In genomic region chr9:32968446-32968845, GRCm38 (mm10) we compare ENCODE assay signal across 21 mouse cellular contexts.
DNase-seq lines count a peak whose midpoint lies in the region; ATAC-seq and TF ChIP-seq lines count a peak whose summit lies in the region.
"Had no signal": no experiment of that assay in that cellular context is flagged by ENCODE, and none has a peak within 500 bp of the region (broad histone marks: within the 10 kb centered on the region; RNA-seq: fewer than 3 reads in every experiment).

No protein-coding gene starts in this region.

- no peaks in the 10 kb centered on the region for H3K36me3 ChIP-seq in heart, postnatal 0 days (replicated peaks; ENCODE audit: control insufficient read depth, insufficient read depth, low read length)
- H3K36me3 ChIP-seq in heart, adult 2 months (ENCODE audit: control insufficient read depth, insufficient read depth, low read length), result no peaks in the 10 kb centered on the region
- H3K36me3 ChIP-seq in kidney, embryonic 14.5 days (ENCODE audit: control insufficient read depth, insufficient read depth, low read length), result no peaks in the 10 kb centered on the region
- H3K36me3 ChIP-seq in stomach, embryonic 15.5 days, result no peaks in the 10 kb centered on the region
- H3K36me3 ChIP-seq: embryonic facial prominence, embryonic 15.5 days; hindbrain, embryonic 13.5 days; limb, embryonic 15.5 days; neural tube, embryonic 15.5 days had no signal

- no peak overlapping the region for H3K4me3 ChIP-seq in heart, postnatal 0 days (ENCODE audit: low read depth, low read length)
- H3K4me3 ChIP-seq in heart, adult 2 months, result no peak overlapping the region
- no peak overlapping the region for H3K4me3 ChIP-seq in kidney, embryonic 14.5 days (ENCODE audit: low read length)
- no peak overlapping the region for H3K4me3 ChIP-seq in stomach, embryonic 15.5 days (replicated peaks)
- H3K4me3 ChIP-seq: embryonic facial prominence, embryonic 15.5 days; hindbrain, embryonic 13.5 days; limb, embryonic 15.5 days; neural tube, embryonic 15.5 days had no signal

- H3K4me1 ChIP-seq in heart, postnatal 0 days (ENCODE audit: control insufficient read depth, insufficient read depth), result peaks cover 5% of the 10 kb centered on the region; the same call in 1 of the 2 replicates
- H3K4me1 ChIP-seq in heart, adult 2 months (ENCODE audit: control insufficient read depth, insufficient read depth, low read length), result no peaks in the 10 kb centered on the region
- H3K4me1 ChIP-seq in kidney, embryonic 14.5 days (ENCODE audit: control insufficient read depth, insufficient read depth, low read length), result peaks cover 10% of the 10 kb centered on the region
- no peaks in the 10 kb centered on the region for H3K4me1 ChIP-seq in stomach, embryonic 15.5 days

- peak; percentile 31 for DNase-seq in heart, postnatal 0 days (ENCODE audit: low spot score)
- no peak for DNase-seq in heart, adult 2 months
- peak; percentile 40 for DNase-seq in kidney, postnatal 14 days
- DNase-seq in brain, embryonic 14.5 days (ENCODE audit: low read depth), result peak; percentile 4
- no peak for DNase-seq in B cell, adult 2 months
- DNase-seq: adrenal gland, adult 8-10 months; cerebellum, postnatal 10 days; forebrain, postnatal 0 days; gastrocnemius, postnatal 36 days; layer of hippocampus, postnatal 36 days; liver, postnatal 0 days; lung, postnatal 36 days; right cerebral cortex, postnatal 14 days had no signal

- 4% methylated on average over 2 of the region's 2 CpGs for WGBS in heart, postnatal 0 days
- WGBS in heart, adult 2 months, result 12% methylated on average over 2 of the region's 2 CpGs
- WGBS in kidney, embryonic 14.5 days, result 38% methylated on average over 2 of the region's 2 CpGs
- 13% methylated on average over 2 of the region's 2 CpGs for WGBS in stomach, embryonic 15.5 days

- no peaks in the 10 kb centered on the region for H3K9me3 ChIP-seq in heart, postnatal 0 days (replicated peaks; ENCODE audit: control insufficient read depth, low read length)
- no peaks in the 10 kb centered on the region for H3K9me3 ChIP-seq in kidney, embryonic 14.5 days (ENCODE audit: control insufficient read depth, low read length)
- H3K9me3 ChIP-seq in stomach, embryonic 15.5 days, result no peaks in the 10 kb centered on the region
- H3K9me3 ChIP-seq: embryonic facial prominence, embryonic 15.5 days; hindbrain, embryonic 13.5 days; limb, embryonic 15.5 days; neural tube, embryonic 15.5 days had no signal

- H3K79me2 ChIP-seq in heart, adult 2 months (replicated peaks; ENCODE audit: control insufficient read depth, insufficient read depth, low read length), result no peaks in the 10 kb centered on the region

- H3K9ac ChIP-seq in heart, postnatal 0 days (replicated peaks; ENCODE audit: low read depth, low read length), result no peak overlapping the region
- H3K9ac ChIP-seq in heart, adult 2 months (ENCODE audit: low read depth, low read length), result no peak overlapping the region
- no peak overlapping the region for H3K9ac ChIP-seq in kidney, embryonic 14.5 days (ENCODE audit: low read depth, low read length)
- H3K9ac ChIP-seq in stomach, embryonic 15.5 days, result no peak overlapping the region
- H3K9ac ChIP-seq: embryonic facial prominence, embryonic 15.5 days; forebrain, postnatal 0 days; hindbrain, embryonic 13.5 days; limb, embryonic 15.5 days; liver, postnatal 0 days; neural tube, embryonic 15.5 days had no signal

- TF ChIP-seq EP300 in heart, postnatal 0 days (IDR thresholded peaks at IDR 0.05; ENCODE audit: low read depth), result no peak
- no peak for TF ChIP-seq EP300 in heart, adult 2 months (IDR thresholded peaks at IDR 0.05; ENCODE audit: insufficient read depth, low read depth, low read length)

- intact Hi-C loops in heart, adult 2 months (cut with DNase I), result no loop called here

- no peak for TF ChIP-seq CTCF in heart, postnatal 0 days (IDR thresholded peaks at IDR 0.05; ENCODE audit: low read depth)
- no peak for TF ChIP-seq CTCF in heart, adult 2 months (IDR thresholded peaks at IDR 0.05)
- TF ChIP-seq CTCF in brain, embryonic 14.5 days (IDR thresholded peaks at IDR 0.05; ENCODE audit: borderline replicate concordance, extremely low read depth, insufficient read depth, insufficient read length), result no peak

- ATAC-seq in heart, postnatal 0 days (ENCODE audit: insufficient read depth, low read depth), result no peak
- ATAC-seq in kidney, embryonic 14.5 days (ENCODE audit: low FRiP score, low TSS enrichment), result no peak
- ATAC-seq in stomach, embryonic 15.5 days (ENCODE audit: insufficient read depth, low FRiP score, low read depth), result no peak
- ATAC-seq: forebrain, postnatal 0 days; inflammation-experienced regulatory T-cells, adult 6 months; liver, postnatal 0 days; midbrain, embryonic 16.5 days had no signal

- no peak for TF ChIP-seq POLR2A in heart, adult 2 months (IDR thresholded peaks at IDR 0.05; ENCODE audit: insufficient read depth, low read depth, low read length)
- no peak for TF ChIP-seq POLR2A in brain, embryonic 14.5 days (IDR thresholded peaks at IDR 0.05; ENCODE audit: borderline replicate concordance, extremely low read depth, insufficient read depth, insufficient read length, poor library complexity, severe bottlenecking)

- no peak overlapping the region for H3K27ac ChIP-seq in heart, postnatal 0 days (ENCODE audit: low read depth)
- H3K27ac ChIP-seq in heart, adult 2 months, result no peak overlapping the region
- no peak overlapping the region for H3K27ac ChIP-seq in kidney, embryonic 14.5 days (ENCODE audit: low read depth, low read length)
- H3K27ac ChIP-seq in stomach, embryonic 15.5 days, result peak overlapping the region; percentile 31; the same call in 1 of the 2 replicates
- H3K27ac ChIP-seq: embryonic facial prominence, embryonic 15.5 days; hindbrain, embryonic 13.5 days; limb, embryonic 15.5 days; neural tube, embryonic 15.5 days had no signal

- H3K27me3 ChIP-seq in heart, postnatal 0 days (ENCODE audit: control insufficient read depth, insufficient read depth, low read length), result no peaks in the 10 kb centered on the region
- no peaks in the 10 kb centered on the region for H3K27me3 ChIP-seq in heart, adult 2 months (ENCODE audit: control insufficient read depth, insufficient read depth, low read length)
- H3K27me3 ChIP-seq in kidney, embryonic 14.5 days (ENCODE audit: control insufficient read depth, insufficient read depth, low read length), result no peaks in the 10 kb centered on the region
- no peaks in the 10 kb centered on the region for H3K27me3 ChIP-seq in stomach, embryonic 15.5 days (replicated peaks)
- H3K27me3 ChIP-seq: embryonic facial prominence, embryonic 15.5 days; hindbrain, embryonic 13.5 days; limb, embryonic 15.5 days; neural tube, embryonic 15.5 days had no signal

- H3K4me2 ChIP-seq in heart, postnatal 0 days (ENCODE audit: low read depth, low read length), result no peak overlapping the region
- no peak overlapping the region for H3K4me2 ChIP-seq in kidney, embryonic 14.5 days (replicated peaks; ENCODE audit: low read depth, low read length)
- H3K4me2 ChIP-seq in stomach, embryonic 15.5 days, result no peak overlapping the region
- H3K4me2 ChIP-seq: embryonic facial prominence, embryonic 15.5 days; hindbrain, embryonic 13.5 days; limb, embryonic 15.5 days; neural tube, embryonic 15.5 days had no signal

Comparison
In these comparisons a context has a peak if more than half of its experiments do, and no peak if none do; other contexts are left out.
1. DNase-seq: peak in heart, postnatal 0 days (single experiment), kidney, postnatal 14 days (single experiment) and brain, embryonic 14.5 days (single experiment); none in heart, adult 2 months (0 of 2) and B cell, adult 2 months (0 of 2).